Mouse (Mus musculus) Patski (cell line): ENCODE results near the gene Brf1. TPM values are rescaled to one million over a fixed set of nuclear protein-coding genes. Genes with fewer than 3 reads are reported as not detected.

ENCODE experiments used
- ATAC-seq: fragments of 100-300 bp; one replicate; pipeline ENCODE4 v1.8.0; 2021
- CTCF ChIA-PET: fragments of 350-600 bp; sonication (Branson Sonifier 250); formaldehyde crosslinking; loops from one replicate; lab custom pipeline; 2022; ENCODE audit warnings: inconsistent platforms; lab: Charles Lee
- POLR2A ChIA-PET: fragments of 350-600 bp; sonication (Branson Sonifier 250); formaldehyde crosslinking; loops from one replicate; lab custom pipeline; 2022; ENCODE audit warnings: antibody characterized with exemption, inconsistent platforms; lab: Charles Lee
- DNase-seq: peaks from one replicate; pipeline ENCODE4 v3.0.0-alpha.2; 2011; ENCODE audit warnings: low read depth, low spot score
- H3K27me3 ChIP-seq: fragments of 371-371 bp; one replicate; pipeline ENCODE4 v1.5.1; 2021
- CTCF ChIP-seq: fragments of 100-300 bp; IDR thresholded peaks from one replicate; pipeline ENCODE4 v1.5.1; 2021
- in situ Hi-C: fragments of 300-500 bp; cut with MboI; formaldehyde crosslinking; loops from 3 replicates; pipeline ENCODE4 v1.11.1; 2018; ENCODE audit warnings: low pct_unique_long_range_greater_than_20kb, mixed read lengths
- polyA plus RNA-seq: library from polyadenylated mRNA; unstranded; gene quantifications from one replicate; pipeline ENCODE4 v1.2.3, GENCODE M21; 2021

The Brf1 gene
- polyA plus RNA-seq, 1 experiment from 2014 or later, result 38.9 TPM

GRCm38 (mm10) chr12:113035093-113035492 lies 34.6 kb upstream of the Brf1 start:
- H3K27me3 ChIP-seq, result no peaks in the 10 kb centered on the region
- DNase-seq, result no peak
- no peak for ATAC-seq
- ChIA-PET CTCF (interaction anchor here (0.7 kb wide), 1 partner anchor 23 kb away, joined by 3 read pairs; no protein-coding TSS in a partner anchor), POLR2A (no interaction called here)
- TF ChIP-seq CTCF, result no peak
- in situ Hi-C loops, result no loop called here

GRCm38 (mm10) chr12:113032296-113033250 lies 32.1 kb upstream of the Brf1 start:
- no peaks in the 10 kb centered on the region for H3K27me3 ChIP-seq
- TF ChIP-seq CTCF, result no peak
- in situ Hi-C loops, result no loop called here
- CTCF ChIA-PET, result interaction anchor here (0.9 to 1.8 kb wide), 4 partner anchors 10 to 28 kb away, joined by 3 to 5 read pairs (median 4); no protein-coding TSS in a partner anchor
- POLR2A ChIA-PET, result interaction anchor here (1.0 to 1.1 kb wide), 2 partner anchors 8 to 11 kb away, joined by 3 read pairs; no protein-coding TSS in a partner anchor
- ATAC-seq (peak; percentile 86), DNase-seq (no peak)

- DNase-seq (no peak), ATAC-seq (no peak)
- in situ Hi-C loops, result no loop called here
- POLR2A ChIA-PET, result interaction anchor here (1.0 kb wide), 1 partner anchor 9 kb away, joined by 3 read pairs; no protein-coding TSS in a partner anchor
- no peaks in the 10 kb centered on the region for H3K27me3 ChIP-seq
- CTCF ChIA-PET, result interaction anchor here (1.8 kb wide), 1 partner anchor 9 kb away, joined by 4 read pairs; no protein-coding TSS in a partner anchor
- no peak for TF ChIP-seq CTCF
Observed at GRCm38 (mm10) chr12:113031441-113031840, 30.9 kb upstream of the Brf1 start.

GRCm38 (mm10) chr12:113030993-113031392 lies 30.5 kb upstream of the Brf1 start:
- ATAC-seq (no peak), DNase-seq (no peak)
- H3K27me3 ChIP-seq, result no peaks in the 10 kb centered on the region
- POLR2A ChIA-PET, result no interaction called here
- CTCF ChIA-PET, result no interaction called here
- in situ Hi-C loops, result no loop called here
- TF ChIP-seq CTCF, result no peak

- no peaks in the 10 kb centered on the region for H3K27me3 ChIP-seq
- CTCF ChIA-PET, result no interaction called here
- DNase-seq (no peak), ATAC-seq (no peak)
- in situ Hi-C loops, result no loop called here
- no peak for TF ChIP-seq CTCF
- POLR2A ChIA-PET, result no interaction called here
Observed at GRCm38 (mm10) chr12:113030046-113030445, 29.5 kb upstream of the Brf1 start.

GRCm38 (mm10) chr12:113028898-113029297 lies 28.4 kb upstream of the Brf1 start:
- in situ Hi-C loops, result no loop called here
- no peak for TF ChIP-seq CTCF
- POLR2A ChIA-PET, result interaction anchor here (0.8 kb wide), 1 partner anchor 28 kb away, joined by 3 read pairs; the partner anchor contains the start of gene Brf1
- no peaks in the 10 kb centered on the region for H3K27me3 ChIP-seq
- ATAC-seq (no peak), DNase-seq (no peak)
- CTCF ChIA-PET, result interaction anchor here (1.3 to 1.5 kb wide), 2 partner anchors 8 to 24 kb away, joined by 4 to 6 read pairs; no protein-coding TSS in a partner anchor

GRCm38 (mm10) chr12:113028067-113028466 lies 27.6 kb upstream of the Brf1 start:
- CTCF ChIA-PET, result interaction anchor here (0.9 to 3.0 kb wide), 5 partner anchors 9 to 23 kb away, joined by 3 to 11 read pairs (median 4); no protein-coding TSS in a partner anchor
- POLR2A ChIA-PET, result no interaction called here
- H3K27me3 ChIP-seq, result no peaks in the 10 kb centered on the region
- ATAC-seq (no peak), DNase-seq (no peak)
- in situ Hi-C loops, result no loop called here
- TF ChIP-seq CTCF, result no peak

- CTCF ChIA-PET, result interaction anchor here (0.9 to 3.0 kb wide), 3 partner anchors 9 to 22 kb away, joined by 3 to 11 read pairs (median 3); no protein-coding TSS in a partner anchor
- in situ Hi-C loops, result no loop called here
- no peaks in the 10 kb centered on the region for H3K27me3 ChIP-seq
- TF ChIP-seq CTCF, result no peak
- no peak for DNase-seq
- ATAC-seq, result no peak
- POLR2A ChIA-PET, result no interaction called here
Observed at GRCm38 (mm10) chr12:113027495-113027894, 27.0 kb upstream of the Brf1 start.

GRCm38 (mm10) chr12:113026557-113026956 lies 26.1 kb upstream of the Brf1 start:
- ChIA-PET CTCF (interaction anchor here (1.1 to 3.0 kb wide), 4 partner anchors 8 to 21 kb away, joined by 3 to 11 read pairs (median 4); no protein-coding TSS in a partner anchor), POLR2A (interaction anchor here (1.1 kb wide), 1 partner anchor 30 kb away, joined by 3 read pairs; no protein-coding TSS in a partner anchor)
- TF ChIP-seq CTCF, result no peak
- no peak for DNase-seq
- no peaks in the 10 kb centered on the region for H3K27me3 ChIP-seq
- in situ Hi-C loops, result no loop called here
- no peak for ATAC-seq

GRCm38 (mm10) chr12:113023082-113023481 lies 22.6 kb upstream of the Brf1 start:
- POLR2A ChIA-PET, result interaction anchor here (1.1 kb wide), 1 partner anchor 9 kb away, joined by 3 read pairs; no protein-coding TSS in a partner anchor
- no peak for DNase-seq
- CTCF ChIA-PET, result interaction anchor here (1.2 to 1.5 kb wide), 3 partner anchors 9 to 51 kb away, joined by 3 to 4 read pairs (median 3); partner anchors contain the start of gene Tex22
- H3K27me3 ChIP-seq, result no peaks in the 10 kb centered on the region
- TF ChIP-seq CTCF, result no peak
- in situ Hi-C loops, result no loop called here
- peak; percentile 78 for ATAC-seq
